ENCODE assay signal across 27 mouse cellular contexts in the genomic region with DNA sequence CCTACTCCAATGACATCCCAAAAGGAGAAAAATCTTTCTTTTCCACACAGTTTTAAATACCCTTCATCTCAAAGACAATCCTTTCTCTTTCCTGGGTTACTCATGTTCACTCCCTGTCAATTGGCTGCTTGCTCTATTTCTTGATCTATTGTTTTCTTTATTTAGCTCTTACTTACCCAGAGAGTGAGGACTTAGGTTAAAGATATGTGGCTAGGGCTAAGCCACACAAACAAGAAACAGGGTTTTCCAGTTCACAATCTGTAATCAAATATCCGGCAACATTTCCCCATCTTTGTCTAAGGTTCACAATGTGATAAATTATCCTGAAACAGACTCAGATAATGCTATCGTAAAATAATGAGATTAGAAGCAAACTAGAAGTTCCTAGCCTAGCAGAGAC.
"Had no signal": no experiment of that assay in that cellular context is flagged by ENCODE, and none has a peak within 500 bp of the region (broad histone marks: within the 10 kb centered on the region; RNA-seq: fewer than 3 reads in every experiment).

No protein-coding gene starts in this region.

- H3K9me3 ChIP-seq: embryonic facial prominence, embryonic 12.5 days; embryonic facial prominence, embryonic 13.5 days; embryonic facial prominence, embryonic 15.5 days; forebrain, embryonic 10.5 days; forebrain, embryonic 12.5 days; forebrain, embryonic 13.5 days; forebrain, embryonic 15.5 days had no signal

- H3K4me2 ChIP-seq: embryonic facial prominence, embryonic 12.5 days; embryonic facial prominence, embryonic 13.5 days; embryonic facial prominence, embryonic 15.5 days; forebrain, embryonic 12.5 days; forebrain, embryonic 13.5 days; forebrain, embryonic 15.5 days had no signal

- ATAC-seq: forebrain, embryonic 13.5 days; forebrain, embryonic 15.5 days; forebrain, embryonic 16.5 days; forebrain, postnatal 0 days had no signal

- H3K4me3 ChIP-seq: embryonic facial prominence, embryonic 12.5 days; embryonic facial prominence, embryonic 13.5 days; embryonic facial prominence, embryonic 15.5 days; erythroblast, embryonic 14.5 days; forebrain, embryonic 10.5 days; forebrain, embryonic 12.5 days; forebrain, embryonic 13.5 days; forebrain, embryonic 15.5 days; gastrocnemius, adult 2 months; heart, adult 2 months had no signal

- H3K27me3 ChIP-seq: embryonic facial prominence, embryonic 12.5 days; embryonic facial prominence, embryonic 13.5 days; embryonic facial prominence, embryonic 15.5 days; forebrain, embryonic 12.5 days; forebrain, embryonic 13.5 days; forebrain, embryonic 15.5 days had no signal

- H3K4me1 ChIP-seq: embryonic facial prominence, embryonic 12.5 days; embryonic facial prominence, embryonic 13.5 days; embryonic facial prominence, embryonic 15.5 days; forebrain, embryonic 10.5 days; forebrain, embryonic 12.5 days; forebrain, embryonic 13.5 days; forebrain, embryonic 15.5 days had no signal

- DNase-seq: cerebellum, adult 2 months; cerebellum, adult 8-10 months; cerebellum, adult 9-10 months; cerebellum, adult 9-11 months; cerebellum, postnatal 10 days; cerebellum, postnatal 14 days; cerebellum, postnatal 25 days; cerebellum, postnatal 36 days; embryo, embryonic 11 days; forebrain, postnatal 0 days; gastrocnemius, adult 2 months; gastrocnemius, postnatal 10 days; gastrocnemius, postnatal 14 days; gastrocnemius, postnatal 25 days; gastrocnemius, postnatal 36 days; heart, adult 11 months; heart, adult 18-20 months; heart, adult 2 months had no signal

- H3K27ac ChIP-seq: embryonic facial prominence, embryonic 12.5 days; embryonic facial prominence, embryonic 13.5 days; embryonic facial prominence, embryonic 15.5 days; forebrain, embryonic 10.5 days; forebrain, embryonic 12.5 days; forebrain, embryonic 13.5 days; forebrain, embryonic 15.5 days; gastrocnemius, adult 2 months; heart, adult 2 months had no signal

- H3K36me3 ChIP-seq: embryonic facial prominence, embryonic 12.5 days; embryonic facial prominence, embryonic 13.5 days; embryonic facial prominence, embryonic 15.5 days; forebrain, embryonic 10.5 days; forebrain, embryonic 12.5 days; forebrain, embryonic 15.5 days had no signal

- H3K9ac ChIP-seq: embryonic facial prominence, embryonic 12.5 days; embryonic facial prominence, embryonic 13.5 days; embryonic facial prominence, embryonic 15.5 days; forebrain, embryonic 12.5 days; forebrain, embryonic 13.5 days; forebrain, embryonic 15.5 days; forebrain, postnatal 0 days had no signal
